Mouse (Mus musculus) erythroblast, adult 5-6 weeks (primary cell): ENCODE results near the gene Casq2. TPM values are rescaled to one million over a fixed set of nuclear protein-coding genes. Genes with fewer than 3 reads are reported as not detected.
"Not testable (repeated sequence)": the region's sequence is repeated elsewhere in the genome, so short reads cannot be mapped to it uniquely, and the experiment has no call there.

Experiments
- ATAC-seq: replicated peaks from 2 replicates; pipeline ENCODE4 v1.8.0; 2016; ENCODE audit warnings: moderate number of reproducible peaks, mild to moderate bottlenecking, moderate TSS enrichment, inconsistent platforms; ENCODE audit not compliant: poor library complexity, low FRiP score, severe bottlenecking
- total RNA-seq, 2 experiments: library from RNA; stranded (forward) in 1 of 2; stranded (reverse) in 1 of 2; fragments of 150-400 nt in 1 of 2; fragments of 200-764, 138-1000 nt in 1 of 2; gene quantifications; 2 replicates each; pipeline versions ENCODE4 v1.2.3 to v1.2.4; 2015 to 2017; ENCODE audit warnings: low replicate concordance in 2 of 2

The Casq2 gene
- total RNA-seq, 2 experiments from 2014 or later, result 12.6 TPM; not detected in 1

DNA sequence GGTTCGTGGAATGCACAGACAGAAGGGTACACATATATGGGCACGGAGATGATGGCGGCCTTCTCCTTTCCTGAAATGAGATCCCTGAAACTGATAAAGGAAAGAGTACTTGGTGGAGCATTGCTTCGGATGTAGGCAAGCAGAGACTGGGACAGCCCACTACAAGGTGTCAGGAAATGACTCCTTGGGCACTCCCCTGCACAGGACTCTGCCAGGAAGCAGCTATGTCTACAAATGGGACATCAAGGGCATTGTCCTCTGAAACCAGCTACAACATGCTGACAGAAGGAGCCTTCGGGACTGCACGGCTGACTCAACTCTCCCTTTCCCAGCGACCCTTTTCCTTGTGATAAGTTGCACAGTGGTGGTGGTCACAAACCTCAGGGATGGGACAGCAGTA lies 70.5 kb downstream of the Casq2 start:
- ATAC-seq, result no peak

DNA sequence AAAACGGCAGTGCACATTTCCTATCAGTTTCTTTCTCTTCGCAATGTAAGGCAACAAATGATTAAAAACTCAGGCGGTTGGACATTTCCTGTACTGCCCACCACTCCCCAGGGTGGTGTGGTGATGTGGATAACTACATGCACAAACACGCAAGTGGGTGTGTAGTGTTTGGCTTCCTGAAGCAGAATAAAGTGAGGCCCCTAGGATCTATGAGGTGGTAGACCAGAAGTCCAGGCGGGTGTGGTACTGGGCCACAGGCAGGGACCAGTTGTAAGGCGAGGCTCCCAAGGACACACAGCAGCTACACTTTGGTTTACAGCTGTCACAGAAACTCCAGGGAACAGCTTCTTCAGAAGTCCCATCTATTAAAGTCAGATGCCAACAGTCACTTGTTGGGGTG lies 71.4 kb downstream of the Casq2 start:
- no peak for ATAC-seq

DNA sequence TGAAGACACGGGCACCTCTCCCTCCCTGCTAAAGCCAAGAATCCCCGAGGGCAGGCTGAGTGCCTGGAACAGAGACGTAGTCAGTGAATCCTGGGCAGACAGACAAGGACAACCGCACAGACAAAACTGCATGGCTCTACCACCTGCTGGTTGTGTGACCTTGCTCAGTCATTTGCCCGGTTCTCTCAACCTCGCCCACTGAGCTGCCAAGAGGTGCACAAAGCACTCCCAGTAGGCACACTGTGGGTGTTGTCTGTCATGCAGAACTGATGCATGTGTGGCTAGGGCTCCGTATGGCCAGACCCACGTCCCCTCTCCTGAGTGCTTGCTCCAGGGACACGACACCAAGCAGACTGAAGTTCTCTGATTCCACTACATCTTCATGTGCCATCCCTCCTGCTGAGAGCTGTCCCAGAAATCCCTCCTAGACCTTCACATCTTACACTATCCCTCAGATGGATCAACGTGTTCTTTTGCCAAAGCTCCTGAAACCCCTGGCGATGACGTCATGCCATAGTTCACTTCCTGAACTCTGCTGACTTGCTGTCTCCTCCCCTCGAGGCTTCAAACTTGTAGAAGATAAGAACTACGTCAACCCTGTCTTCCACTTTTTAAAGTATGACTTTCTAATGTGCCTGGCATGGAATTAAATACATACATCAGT lies 72.7 kb downstream of the Casq2 start:
- ATAC-seq, result peak; percentile 45; the same call in 1 of the 2 replicates

DNA sequence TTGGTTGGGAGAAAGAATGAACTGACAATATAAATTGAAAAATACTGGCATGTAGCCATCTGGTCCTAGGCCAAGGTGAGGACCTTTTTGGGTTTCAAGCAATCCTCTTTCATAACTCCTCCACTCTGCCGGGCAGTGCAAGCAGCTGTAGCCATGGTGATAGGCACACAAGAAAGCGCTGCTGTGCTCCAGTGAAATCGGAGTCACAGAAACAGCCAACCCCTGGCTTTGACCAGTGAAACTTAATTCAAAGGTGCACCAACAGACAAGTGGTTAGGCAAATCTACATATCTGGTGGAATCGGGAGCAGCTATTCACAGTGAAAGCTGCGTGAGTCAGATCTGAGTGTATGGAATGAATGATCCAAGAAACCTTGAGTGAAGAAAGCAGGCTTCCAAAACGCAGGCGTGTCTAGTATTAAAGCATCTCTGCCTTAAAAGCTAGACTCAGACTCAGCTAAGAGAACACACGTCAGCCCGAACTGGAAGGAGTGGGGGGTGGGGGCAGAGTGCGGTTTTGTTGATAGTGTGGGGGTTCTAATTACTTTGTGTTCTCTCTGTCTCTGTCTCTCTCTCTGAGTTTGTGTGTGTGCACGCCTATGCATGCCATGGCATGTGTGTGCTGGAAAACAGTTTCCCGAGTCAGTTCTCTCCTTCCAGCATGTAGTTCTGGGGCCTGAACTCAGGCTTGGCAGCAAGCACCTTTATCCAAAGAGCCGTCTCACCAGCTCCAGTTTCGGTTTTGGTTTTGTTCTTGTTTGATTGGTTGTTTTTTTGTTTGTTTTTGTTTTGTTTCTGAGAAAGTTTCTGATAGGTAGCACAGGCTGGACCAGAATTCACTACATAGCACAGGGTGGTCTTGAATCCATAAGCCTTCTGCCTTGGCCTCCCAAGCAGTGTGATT lies 73.5 kb downstream of the Casq2 start:
- peak; percentile 48; the same call in 1 of the 2 replicates for ATAC-seq

DNA sequence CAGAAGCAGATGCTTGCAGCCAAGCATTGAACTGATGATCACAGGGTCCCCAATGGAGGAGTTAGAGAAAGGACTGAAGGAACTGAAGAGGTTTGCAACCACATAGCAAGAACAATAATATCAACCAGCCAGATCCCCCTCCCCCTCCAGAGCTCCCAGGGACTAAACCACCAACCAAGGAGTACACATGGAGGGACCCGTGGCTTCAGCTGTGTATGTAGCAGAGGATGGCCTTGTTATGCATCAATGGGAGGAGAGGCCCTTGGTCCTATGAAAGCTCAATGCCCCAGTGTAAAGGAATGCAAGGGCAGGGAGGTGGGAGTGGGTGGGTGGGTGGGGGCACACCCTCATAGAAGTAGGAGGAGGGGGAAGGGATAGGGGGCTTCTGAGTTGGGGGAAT lies 77.6 kb downstream of the Casq2 start:
- not testable (repeated sequence) for ATAC-seq

DNA sequence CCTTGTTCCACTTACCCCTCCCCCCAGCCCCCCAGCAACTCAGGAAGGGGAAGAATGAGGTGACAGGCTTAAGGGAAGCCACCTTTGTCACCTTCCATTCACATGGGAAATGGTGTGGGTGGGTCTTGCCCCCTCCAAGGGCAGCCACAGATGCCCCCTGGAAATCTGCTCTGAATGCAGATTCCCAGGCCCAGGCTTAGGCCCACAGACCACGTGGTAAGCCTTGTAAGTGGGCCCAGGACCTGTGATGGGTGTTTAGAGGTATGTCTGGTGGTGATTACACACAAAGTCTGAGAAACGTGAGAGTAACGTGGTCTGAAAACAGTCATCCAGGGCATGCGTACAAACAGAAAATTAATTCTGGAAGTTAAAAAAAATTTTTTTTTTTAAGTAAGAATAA lies 78.7 kb downstream of the Casq2 start:
- peak; percentile 34 for ATAC-seq

DNA sequence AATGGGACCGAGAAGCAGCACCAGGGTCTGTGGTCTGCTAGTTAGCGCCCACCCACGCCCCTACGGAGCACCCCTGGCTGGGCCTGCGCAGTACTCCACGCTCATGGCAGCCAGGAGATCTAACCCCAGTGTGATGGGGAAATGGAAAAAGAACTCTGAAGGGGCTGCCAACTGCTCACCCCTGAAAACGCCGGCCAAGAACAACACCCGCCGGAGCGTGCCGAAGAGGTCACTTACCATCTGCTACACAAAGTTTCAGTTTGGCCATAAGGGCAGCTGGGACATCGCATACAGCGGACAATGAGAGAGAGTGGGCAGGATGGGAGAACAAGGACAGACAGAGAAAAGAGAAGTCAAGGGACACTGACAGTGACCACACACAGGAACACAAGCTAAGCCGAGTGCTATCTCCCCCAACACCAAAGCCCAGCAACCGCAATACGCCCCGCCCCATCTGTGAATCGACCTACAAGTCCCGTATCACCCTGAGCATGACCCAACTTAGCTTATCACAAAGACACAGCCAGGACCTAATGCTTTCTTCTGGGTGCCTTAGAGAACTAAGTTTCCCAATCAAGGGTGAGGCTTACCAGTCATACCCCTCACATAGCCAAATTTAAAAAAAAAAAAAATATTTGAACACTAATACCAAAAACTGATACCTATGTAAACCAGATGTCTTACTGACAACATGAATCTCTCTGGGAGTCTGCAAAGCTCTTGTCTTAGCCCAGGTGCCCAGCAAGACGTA lies 79.5 kb downstream of the Casq2 start:
- ATAC-seq, result peak; percentile 88

DNA sequence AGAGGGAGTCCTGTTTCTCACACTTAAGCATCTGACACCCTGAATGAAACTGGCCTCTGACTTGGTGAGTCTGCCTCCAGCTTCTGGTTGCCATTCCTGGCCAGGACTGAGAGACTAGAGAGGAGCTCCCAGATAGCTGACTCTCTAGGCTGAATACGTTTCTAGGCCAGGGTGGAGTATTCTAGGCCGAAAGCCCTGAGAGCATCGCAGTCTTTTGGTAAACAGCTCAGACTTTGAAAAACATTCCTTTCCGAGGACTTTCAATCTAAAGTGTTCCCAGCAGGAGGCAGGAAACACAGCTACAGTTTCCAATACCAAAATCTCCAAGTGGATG lies 80.0 kb downstream of the Casq2 start:
- peak; percentile 62 for ATAC-seq

DNA sequence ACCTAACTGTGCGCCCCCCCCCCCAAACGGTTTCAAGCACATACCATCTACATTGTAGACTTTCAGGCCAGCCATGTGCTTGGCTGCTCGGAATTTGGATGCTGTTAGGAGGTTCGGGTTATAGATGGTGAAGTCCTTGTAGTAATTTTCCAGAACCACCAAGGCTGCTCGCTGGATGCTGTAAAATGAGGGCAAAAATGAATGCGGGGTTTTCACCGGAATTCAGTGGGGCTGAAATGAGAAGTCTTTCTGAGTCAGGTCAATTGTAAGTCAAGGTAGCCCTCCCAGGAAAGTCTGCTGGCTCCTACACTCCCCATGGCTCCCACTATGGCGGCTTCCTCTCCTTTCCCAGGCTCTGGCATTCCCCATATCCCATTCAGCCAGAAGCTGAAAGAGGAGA lies 80.6 kb downstream of the Casq2 start:
- ATAC-seq, result no peak

DNA sequence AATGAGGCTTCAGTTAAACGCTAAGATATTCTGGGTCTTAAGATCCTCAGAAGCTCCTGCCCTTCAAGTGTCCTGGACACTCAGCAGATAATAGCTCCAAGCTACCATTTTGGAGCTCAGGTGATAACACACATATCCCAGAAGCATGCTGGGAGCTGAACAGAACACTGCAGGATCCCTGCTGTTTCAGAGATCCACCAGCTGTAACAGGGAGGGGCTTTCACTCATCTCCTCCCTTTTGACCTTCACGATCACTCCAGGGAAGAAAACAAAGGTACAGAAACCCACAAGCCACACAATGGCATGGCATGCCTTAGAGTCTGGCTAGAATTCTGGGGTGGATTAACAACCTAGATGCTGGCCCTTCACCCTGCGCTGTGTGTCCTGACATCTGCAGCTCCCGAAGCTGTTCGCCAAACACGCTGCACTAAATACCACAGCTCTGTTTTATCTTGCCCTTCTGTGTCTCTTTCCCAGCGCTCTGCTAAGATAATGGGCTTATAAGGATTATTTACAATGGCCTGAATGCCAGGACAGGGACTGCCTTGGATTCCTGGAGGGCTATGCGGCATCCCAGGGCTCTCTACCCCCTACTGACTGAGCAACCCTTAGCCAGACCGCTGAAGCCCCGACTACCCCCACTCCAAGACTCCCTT lies 81.5 kb downstream of the Casq2 start:
- ATAC-seq, result no peak

DNA sequence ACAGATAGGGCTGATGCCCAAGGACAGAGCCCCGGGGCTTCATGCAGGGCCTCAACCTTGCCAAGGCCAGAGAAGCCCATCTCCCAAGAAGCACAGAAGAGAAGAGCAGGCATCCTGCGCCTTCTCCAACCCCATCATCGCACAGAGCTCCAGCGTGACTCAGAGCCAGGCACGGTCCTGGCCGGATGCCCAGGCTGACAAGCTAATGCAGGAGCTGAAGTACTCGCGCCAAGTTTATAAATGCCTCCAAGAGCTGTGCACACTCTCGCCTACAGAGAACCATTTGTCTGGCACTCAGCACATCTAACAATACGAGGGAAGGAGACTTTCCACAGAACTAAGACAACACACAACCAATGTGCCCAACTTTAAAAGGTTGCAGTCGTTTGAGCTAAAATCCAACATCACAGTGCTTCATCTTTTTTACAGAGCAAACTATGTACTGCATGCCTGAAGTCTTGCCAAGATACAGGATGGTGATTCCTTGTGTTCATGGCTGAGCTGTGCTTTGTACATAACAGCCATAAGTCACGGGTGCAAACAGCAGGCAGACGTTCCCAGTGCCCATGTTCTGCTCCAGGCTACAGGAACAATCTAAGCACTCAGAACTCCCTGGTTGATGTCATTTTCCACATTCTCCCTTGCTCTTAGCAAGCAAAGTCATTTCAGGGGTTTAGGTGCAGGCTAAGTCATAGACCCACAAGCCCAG lies 83.1 kb downstream of the Casq2 start:
- ATAC-seq, result peak; percentile 29; the same call in 1 of the 2 replicates

DNA sequence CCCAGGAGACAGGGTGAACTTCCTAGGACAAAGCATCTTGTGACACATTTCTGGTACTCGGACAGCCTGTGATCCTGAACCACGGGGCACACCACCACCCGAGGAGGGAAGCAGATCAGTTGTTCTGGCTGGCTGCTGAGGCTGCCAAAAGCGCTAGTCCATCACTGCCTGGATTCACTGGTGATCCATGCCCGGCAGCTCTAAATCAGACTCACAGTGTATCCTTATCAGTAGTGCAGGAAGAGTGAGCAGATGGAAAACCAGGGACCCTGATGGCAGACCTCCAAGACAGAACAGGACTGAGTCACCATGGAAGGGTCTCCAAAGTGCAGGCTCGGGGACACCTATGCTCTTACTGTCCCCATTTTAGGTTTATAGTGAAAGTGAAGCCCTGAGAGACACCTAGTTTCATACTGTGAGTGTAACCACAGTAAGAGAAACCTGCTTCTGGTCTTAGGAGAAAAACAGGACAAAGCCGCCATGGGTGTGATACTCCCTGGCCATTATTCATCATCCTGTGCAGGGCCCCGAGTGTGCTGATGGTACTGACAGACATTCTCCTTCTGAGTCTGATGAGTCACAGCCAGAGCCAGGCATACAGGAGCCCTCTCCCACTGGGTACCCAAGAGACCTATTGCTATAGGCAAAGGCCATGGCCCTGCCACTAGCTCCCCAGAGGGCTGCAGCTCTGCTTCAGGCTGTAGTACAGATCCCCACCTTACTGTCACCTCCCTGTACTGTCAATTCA lies 88.1 kb downstream of the Casq2 start:
- ATAC-seq, result no peak

DNA sequence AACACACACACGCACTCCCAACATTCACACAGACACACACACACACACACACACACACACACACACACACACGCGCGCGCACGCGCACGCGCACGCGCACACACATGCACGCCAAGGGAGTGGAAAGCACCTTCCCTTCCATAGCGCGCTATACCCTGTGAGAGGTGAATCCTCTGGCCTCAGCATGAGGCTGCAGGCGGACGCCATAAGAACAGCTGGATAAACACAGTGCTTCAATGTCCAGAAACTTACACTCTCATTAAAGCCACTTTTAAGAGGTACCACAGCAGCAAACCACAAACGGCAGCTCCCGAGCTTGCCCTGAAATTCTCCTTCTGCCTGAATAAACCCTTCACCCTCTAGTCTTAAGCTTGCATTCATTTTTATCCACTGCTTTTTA lies 89.5 kb downstream of the Casq2 start:
- no peak for ATAC-seq

DNA sequence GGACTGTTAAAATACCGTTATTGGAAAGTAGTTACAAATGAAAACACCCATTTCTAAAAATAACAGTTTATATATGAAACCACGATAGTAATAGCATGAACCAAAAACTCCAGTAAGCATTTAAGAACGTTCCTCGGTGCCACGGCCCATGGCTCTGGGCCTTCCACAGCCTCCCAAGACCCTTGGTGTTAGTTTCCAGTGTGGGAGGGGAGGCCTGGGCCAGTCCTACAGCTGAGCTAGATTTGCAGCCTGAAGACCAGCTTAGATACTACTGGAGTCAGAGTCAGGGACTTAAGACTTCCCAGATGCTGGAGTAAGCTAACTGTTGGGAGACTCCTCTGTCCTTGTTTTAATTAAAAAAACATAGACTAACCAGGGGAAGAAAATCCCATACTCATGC lies 89.9 kb downstream of the Casq2 start:
- ATAC-seq, result no peak

DNA sequence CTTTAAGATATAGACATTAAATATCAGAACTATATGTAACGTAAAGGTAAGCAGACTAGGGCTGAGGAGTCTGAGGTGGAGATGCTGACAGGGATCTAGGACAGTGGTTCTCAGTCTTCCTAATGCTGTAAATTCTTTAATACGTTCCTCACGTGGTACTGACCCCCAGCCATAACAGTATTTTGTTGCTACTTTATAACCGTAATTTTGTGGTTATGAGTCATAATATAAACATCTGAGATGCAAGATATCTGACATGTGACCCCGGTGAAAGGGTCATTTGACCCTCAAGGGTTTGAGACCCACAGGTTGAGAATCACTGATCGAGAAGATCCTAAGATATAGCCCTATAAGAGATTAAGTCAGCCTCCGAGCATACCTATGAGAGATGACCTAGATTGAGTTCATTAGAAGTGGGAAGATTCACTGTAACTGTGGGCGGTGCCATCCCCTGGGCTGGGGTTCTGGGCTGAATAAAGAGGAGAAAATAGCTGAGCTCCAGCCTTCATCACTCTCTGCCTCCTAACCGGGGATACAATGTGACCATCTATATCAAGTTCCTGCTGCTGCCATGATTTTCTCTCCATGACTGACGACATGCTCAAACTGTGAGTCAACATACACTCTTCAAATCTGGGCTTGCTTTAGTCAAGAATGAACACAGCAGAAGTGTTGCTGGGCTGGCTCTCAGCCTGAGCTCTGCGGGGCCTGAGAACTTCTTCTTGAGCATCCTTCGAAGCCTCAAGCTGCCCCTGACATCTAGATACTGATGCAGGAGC lies 91.8 kb downstream of the Casq2 start:
- ATAC-seq, result no peak

DNA sequence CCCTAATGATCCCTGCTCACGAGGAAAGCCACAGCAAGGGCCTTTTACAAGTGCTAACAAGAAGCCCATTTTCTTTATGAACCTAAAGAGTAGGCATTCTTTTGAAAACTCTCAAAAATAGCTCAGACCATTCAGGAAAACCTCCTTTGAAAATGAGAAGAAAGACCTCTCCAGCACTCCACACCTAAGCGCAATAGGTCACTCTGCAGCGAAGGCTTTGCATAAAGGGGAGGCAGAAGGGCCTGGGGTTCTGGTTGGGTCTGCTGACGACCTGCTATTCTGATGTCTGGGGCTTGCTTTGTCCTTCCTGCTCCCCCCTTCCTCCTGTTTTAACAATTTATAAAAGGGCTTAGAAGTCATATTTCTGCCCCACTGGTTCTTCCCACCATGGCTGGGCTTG lies 93.7 kb downstream of the Casq2 start:
- no peak for ATAC-seq

DNA sequence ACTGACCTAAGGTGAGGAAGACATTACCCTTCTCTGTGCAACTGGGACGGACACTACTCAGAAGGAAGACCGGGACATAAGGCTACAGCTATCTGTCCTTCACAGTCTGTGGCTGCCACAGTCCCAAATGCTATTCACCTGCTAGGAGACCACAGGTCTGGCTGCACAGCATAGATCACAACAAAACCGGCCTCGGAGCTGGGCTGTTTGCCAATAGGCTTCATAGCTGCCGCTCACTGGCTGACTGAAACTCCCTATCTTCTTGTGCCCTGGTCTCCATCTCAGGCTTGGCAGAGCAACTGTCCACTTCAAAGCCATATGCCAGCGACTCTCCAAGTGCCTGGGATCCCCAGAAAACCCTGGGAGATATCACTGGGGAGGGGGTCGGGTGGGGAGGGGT lies 94.5 kb downstream of the Casq2 start:
- peak; percentile 82 for ATAC-seq

DNA sequence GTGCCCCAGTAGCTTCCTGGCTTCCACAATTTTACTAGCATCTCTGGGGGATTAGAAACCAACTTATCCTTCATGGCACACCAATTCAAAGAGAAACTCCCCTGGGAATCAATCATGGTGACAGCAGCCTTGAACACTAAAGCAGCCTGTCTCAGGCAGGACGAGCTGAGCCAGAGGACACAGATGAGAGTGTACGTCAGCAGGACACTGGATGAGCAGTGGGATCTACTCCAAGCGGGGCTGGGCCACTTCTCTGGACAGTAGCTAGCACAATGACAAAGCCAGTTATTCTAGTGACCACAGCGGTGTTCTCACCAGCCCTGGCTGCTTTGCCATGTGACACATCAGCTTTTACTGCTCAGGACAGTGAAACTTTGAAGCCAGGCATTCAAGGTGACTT lies 95.0 kb downstream of the Casq2 start:
- ATAC-seq, result no peak
